Mouse (Mus musculus) lung, postnatal 0 days (tissue): Measurements from ENCODE around the gene Mrgpre. TPM values are rescaled to one million over a fixed set of nuclear protein-coding genes. Genes with fewer than 3 reads are reported as not detected.

Experiments used
- ATAC-seq: fragments of 200-750 bp; cut with Nextera tagmentation; 2 replicates; pipeline ENCODE4 v1.8.0; 2017; ENCODE audit warnings: moderate library complexity
- DNase-seq: peaks from one replicate; pipeline ENCODE4 v3.0.0-alpha.2; 2016; ENCODE audit warnings: low spot score
- H3K27ac ChIP-seq: fragments of 300-500 bp; sonication (generic); 2 replicates; pipeline ENCODE4 v1.5.1; 2014; ENCODE audit warnings: antibody characterized with exemption, mild to moderate bottlenecking, low read length, mixed read lengths
- H3K27me3 ChIP-seq: fragments of 300-500 bp; sonication (generic); replicated peaks from 2 replicates; pipeline ENCODE4 v1.6.1; 2014; ENCODE audit warnings: low read length, mixed read lengths; ENCODE audit not compliant: insufficient read depth
- H3K36me3 ChIP-seq: fragments of 300-500 bp; sonication (generic); 2 replicates; pipeline ENCODE4 v1.6.1; 2014; ENCODE audit warnings: low read length, mixed read lengths; ENCODE audit not compliant: insufficient read depth
- H3K4me1 ChIP-seq: fragments of 300-500 bp; sonication (generic); 2 replicates; pipeline ENCODE4 v1.6.1; 2014; ENCODE audit warnings: antibody characterized with exemption, low read depth, low read length, mixed read lengths; ENCODE audit not compliant: insufficient read depth
- H3K4me2 ChIP-seq: fragments of 300-500 bp; sonication (generic); replicated peaks from 2 replicates; pipeline ENCODE4 v1.6.1; 2014; ENCODE audit warnings: low read depth, mild to moderate bottlenecking, low read length, moderate library complexity, mixed read lengths
- H3K4me3 ChIP-seq: fragments of 300-500 bp; sonication (generic); 2 replicates; pipeline ENCODE4 v1.5.1; 2014; ENCODE audit warnings: low read depth, low read length
- H3K9ac ChIP-seq: fragments of 300-500 bp; sonication (generic); replicated peaks from 2 replicates; pipeline ENCODE4 v1.6.1; 2014; ENCODE audit warnings: low read depth, mild to moderate bottlenecking
- H3K9me3 ChIP-seq: fragments of 300-500 bp; sonication (generic); 2 replicates; pipeline ENCODE4 v1.6.1; 2016; ENCODE audit warnings: low read length, mixed read lengths
- CTCF ChIP-seq: IDR thresholded peaks from 2 replicates; pipeline ENCODE4 v1.5.1; 2016; ENCODE audit warnings: antibody characterized with exemption, mild to moderate bottlenecking
- EP300 ChIP-seq: IDR thresholded peaks from 2 replicates; pipeline ENCODE4 v1.6.1; 2016; ENCODE audit warnings: antibody characterized with exemption, mild to moderate bottlenecking, control low read depth
- WGBS: fragments of 180-500 bp; shearing (Covaris S2); extraction: QIAGEN DNeasy Blood & Tissue Kit; methylation state at CpG from one replicate; pipeline ENCODE4 v1.1.7; 2014; 5-methylcytosine and 5-hydroxymethylcytosine counted together
- polyA plus RNA-seq: library from polyadenylated mRNA; unstranded; fragments of >200 nt; fragmentation: Nextera tagmentation; extraction: Ambion mirVana; gene quantifications from 2 replicates; pipeline ENCODE4 v1.2.1, GENCODE M21; 2015

The Mrgpre gene
- polyA plus RNA-seq, 1 experiment from 2014 or later: 0.72 TPM

- no peak overlapping the region for H3K4me2 ChIP-seq
- no peak for DNase-seq
- TF ChIP-seq CTCF (no peak), EP300 (no peak)
- H3K4me3 ChIP-seq: no peak overlapping the region
- H3K9ac ChIP-seq: no peak overlapping the region
- peaks cover 5% of the 10 kb centered on the region; the same call in 1 of the 2 replicates for H3K36me3 ChIP-seq
- WGBS: 60% methylated on average over 6 of the region's 6 CpGs
- H3K9me3 ChIP-seq: no peaks in the 10 kb centered on the region
- H3K4me1 ChIP-seq: no peaks in the 10 kb centered on the region
- H3K27me3 ChIP-seq: no peaks in the 10 kb centered on the region
- no peak overlapping the region for H3K27ac ChIP-seq
- no peak for ATAC-seq
Measured at GRCm38 (mm10) chr7:143792336-143792985, 8.2 kb upstream of the Mrgpre start.

GRCm38 (mm10) chr7:143783378-143783995 lies 813 bp downstream of the Mrgpre start:
- Histone ChIP-seq H3K4me1 (peaks cover 3% of the 10 kb centered on the region; the same call in 1 of the 2 replicates), H3K27ac (no peak overlapping the region), H3K9ac (no peak overlapping the region), H3K36me3 (no peaks in the 10 kb centered on the region), H3K4me2 (peak overlapping the region; percentile 68), H3K9me3 (no peaks in the 10 kb centered on the region), H3K27me3 (no peaks in the 10 kb centered on the region), H3K4me3 (peak overlapping the region; percentile 26)
- no peak for TF ChIP-seq CTCF
- WGBS: 33% methylated on average over 5 of the region's 6 CpGs
- ATAC-seq: peak; percentile 31
- DNase-seq: peak; percentile 38

GRCm38 (mm10) chr7:143777375-143777774 lies 6.9 kb downstream of the Mrgpre start:
- H3K4me2 ChIP-seq: no peak overlapping the region
- DNase-seq (peak; percentile 26), ATAC-seq (peak; percentile 75)
- H3K27me3 ChIP-seq: no peaks in the 10 kb centered on the region
- WGBS: 34% methylated on average over 2 of the region's 2 CpGs
- no peak overlapping the region for H3K4me3 ChIP-seq
- no peaks in the 10 kb centered on the region for H3K4me1 ChIP-seq
- no peak overlapping the region for H3K9ac ChIP-seq
- TF ChIP-seq CTCF (no peak), EP300 (no peak)
- H3K36me3 ChIP-seq: no peaks in the 10 kb centered on the region
- H3K9me3 ChIP-seq: no peaks in the 10 kb centered on the region
- H3K27ac ChIP-seq: no peak overlapping the region

GRCm38 (mm10) chr7:143776137-143776536 lies 8.2 kb downstream of the Mrgpre start:
- Histone ChIP-seq H3K4me2 (no peak overlapping the region), H3K4me3 (no peak overlapping the region), H3K4me1 (no peaks in the 10 kb centered on the region), H3K9me3 (no peaks in the 10 kb centered on the region), H3K36me3 (no peaks in the 10 kb centered on the region), H3K9ac (no peak overlapping the region), H3K27ac (no peak overlapping the region), H3K27me3 (no peaks in the 10 kb centered on the region)
- WGBS: 18% methylated on average over 3 of the region's 3 CpGs
- TF ChIP-seq CTCF: no peak
- no peak for TF ChIP-seq EP300
- ATAC-seq: no peak
- no peak for DNase-seq

GRCm38 (mm10) chr7:143769461-143769860 lies 14.8 kb downstream of the Mrgpre start:
- DNase-seq: peak; percentile 91
- Histone ChIP-seq H3K9me3 (no peaks in the 10 kb centered on the region), H3K27me3 (no peaks in the 10 kb centered on the region), H3K4me3 (no peak overlapping the region), H3K4me1 (peaks cover 4% of the 10 kb centered on the region; the same call in 1 of the 2 replicates), H3K9ac (no peak overlapping the region), H3K36me3 (no peaks in the 10 kb centered on the region), H3K4me2 (no peak overlapping the region), H3K27ac (peak overlapping the region; percentile 57)
- TF ChIP-seq EP300 (peak; percentile 90), CTCF (no peak)
- ATAC-seq: peak; percentile 93
- 4% methylated on average over 1 of the region's 1 CpGs for WGBS

GRCm38 (mm10) chr7:143768267-143768666 lies 16.0 kb downstream of the Mrgpre start:
- Histone ChIP-seq H3K9me3 (no peaks in the 10 kb centered on the region), H3K4me1 (peaks cover 4% of the 10 kb centered on the region; the same call in 1 of the 2 replicates), H3K9ac (no peak overlapping the region), H3K4me2 (no peak overlapping the region), H3K27ac (no peak overlapping the region), H3K36me3 (no peaks in the 10 kb centered on the region), H3K4me3 (no peak overlapping the region), H3K27me3 (no peaks in the 10 kb centered on the region)
- 53% methylated on average over 6 of the region's 6 CpGs for WGBS
- no peak for ATAC-seq
- TF ChIP-seq EP300 (no peak), CTCF (no peak)
- DNase-seq: no peak
